Mouse (Mus musculus) bone marrow macrophage, adult 2 months (primary cell): ENCODE data around the gene Bag5.

Experiments used
- CTCF ChIP-seq: IDR thresholded peaks from 2 replicates; pipeline ENCODE4 v1.5.1; 2012; ENCODE audit warnings: low read depth, mild to moderate bottlenecking, low read length, moderate library complexity
- POLR2A ChIP-seq: IDR thresholded peaks from 2 replicates; pipeline ENCODE4 v1.6.1; 2012; ENCODE audit warnings: mild to moderate bottlenecking, low read depth, low read length, borderline replicate concordance

- no peak for TF ChIP-seq CTCF
- TF ChIP-seq POLR2A, result no peak
Measured at GRCm38 (mm10) chr12:111680661-111681060, 32.4 kb downstream of the Bag5 start.
